Mouse (Mus musculus): ENCODE measurements around the gene Pced1a.
A peak's percentile ranks its signal among the peaks of the same experiment; 100 is the strongest.

GRCm38 (mm10) chr2:130388796-130389195, 35.7 kb downstream of the Pced1a start:
- no peak for TF ChIP-seq POLR2A (IDR thresholded peaks at IDR 0.05; ENCODE audit: extremely low read depth, insufficient read depth, low read length)
- peak; percentile 33; the same call in 1 of the 2 replicates for TF ChIP-seq CTCF (IDR thresholded peaks at IDR 0.05; ENCODE audit: low read depth, low read length)

Measured in liver, adult 2 months (tissue).